Mouse (Mus musculus) ES-Bruce4 (cell line): ENCODE results near the gene Tigd2. TPM values are rescaled to one million over a fixed set of nuclear protein-coding genes. Genes with fewer than 3 reads are reported as not detected.

Source experiments
- H3K27ac ChIP-seq: 2 replicates; pipeline ENCODE4 v1.5.1; 2012; ENCODE audit warnings: low read length, inconsistent platforms; ENCODE audit not compliant: insufficient read depth
- H3K27me3 ChIP-seq: 2 replicates; pipeline ENCODE4 v1.6.1; 2012; ENCODE audit warnings: mild to moderate bottlenecking, low read length, inconsistent platforms; ENCODE audit not compliant: control insufficient read depth, poor library complexity, insufficient read depth, severe bottlenecking
- H3K36me3 ChIP-seq: 2 replicates; pipeline ENCODE4 v1.6.1; 2012; ENCODE audit warnings: inconsistent platforms, mild to moderate bottlenecking, low read length, moderate library complexity; ENCODE audit not compliant: control insufficient read depth, poor library complexity, insufficient read depth, severe bottlenecking
- H3K4me1 ChIP-seq: one replicate; pipeline ENCODE4 v1.8.1; 2011; ENCODE audit warnings: low read length; ENCODE audit not compliant: control insufficient read depth, insufficient read depth
- H3K4me3 ChIP-seq: 2 replicates; pipeline ENCODE4 v1.5.1; 2011; ENCODE audit warnings: low read depth, mild to moderate bottlenecking, low read length
- H3K9ac ChIP-seq: 2 replicates; pipeline ENCODE4 v1.6.1; 2012; ENCODE audit warnings: low read depth, mild to moderate bottlenecking, inconsistent platforms; ENCODE audit not compliant: poor library complexity, severe bottlenecking
- H3K9me3 ChIP-seq: replicated peaks from 2 replicates; pipeline ENCODE4 v1.6.1; 2012; ENCODE audit warnings: mild to moderate bottlenecking, low read length, inconsistent platforms; ENCODE audit not compliant: control insufficient read depth, poor library complexity, insufficient read depth, severe bottlenecking
- CTCF ChIP-seq: IDR thresholded peaks from one replicate; pipeline ENCODE4 v1.8.1; 2011; ENCODE audit warnings: low read depth, low read length
- EP300 ChIP-seq: IDR thresholded peaks from 2 replicates; pipeline ENCODE4 v1.6.1; 2011; ENCODE audit warnings: low read depth, low read length; ENCODE audit not compliant: insufficient read depth
- POLR2A ChIP-seq: IDR thresholded peaks from one replicate; pipeline ENCODE4 v1.8.1; 2011; ENCODE audit warnings: low read length; ENCODE audit not compliant: insufficient read depth
- polyA plus RNA-seq: library from polyadenylated mRNA; stranded (reverse); fragments of >200 nt; gene quantifications from 2 replicates; pipeline ENCODE4 v1.2.4, GENCODE M21; 2011; ENCODE audit warnings: low read depth; ENCODE audit not compliant: missing spikeins, insufficient read depth, insufficient read length

Tigd2 gene
- polyA plus RNA-seq, 1 experiment: 10.7 TPM

DNA sequence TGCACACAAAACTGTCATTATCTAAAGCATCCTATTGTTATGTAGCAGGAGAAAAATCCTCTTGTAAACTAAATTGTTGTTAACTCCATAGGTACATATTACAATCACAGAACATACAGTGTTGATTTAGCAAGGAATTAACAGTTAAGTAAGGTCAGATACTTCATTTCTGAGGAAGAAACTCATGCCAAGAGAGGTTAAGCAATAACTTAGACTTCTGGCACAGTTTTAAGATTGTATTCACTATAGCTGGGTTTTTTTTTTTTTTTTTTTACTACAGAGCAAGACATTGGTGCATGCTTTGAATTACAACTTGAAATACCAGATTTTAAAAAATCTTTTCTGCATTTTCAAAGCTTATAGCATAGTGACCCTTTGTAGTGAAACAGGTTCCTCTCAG, 24.5 kb downstream of the Tigd2 start:
- Histone ChIP-seq H3K9me3 (no peaks in the 10 kb centered on the region), H3K9ac (no peak overlapping the region), H3K4me1 (no peaks in the 10 kb centered on the region), H3K27me3 (no peaks in the 10 kb centered on the region), H3K36me3 (no peaks in the 10 kb centered on the region), H3K27ac (no peak overlapping the region), H3K4me3 (no peak overlapping the region)
- TF ChIP-seq CTCF (no peak), EP300 (no peak), POLR2A (no peak)

DNA sequence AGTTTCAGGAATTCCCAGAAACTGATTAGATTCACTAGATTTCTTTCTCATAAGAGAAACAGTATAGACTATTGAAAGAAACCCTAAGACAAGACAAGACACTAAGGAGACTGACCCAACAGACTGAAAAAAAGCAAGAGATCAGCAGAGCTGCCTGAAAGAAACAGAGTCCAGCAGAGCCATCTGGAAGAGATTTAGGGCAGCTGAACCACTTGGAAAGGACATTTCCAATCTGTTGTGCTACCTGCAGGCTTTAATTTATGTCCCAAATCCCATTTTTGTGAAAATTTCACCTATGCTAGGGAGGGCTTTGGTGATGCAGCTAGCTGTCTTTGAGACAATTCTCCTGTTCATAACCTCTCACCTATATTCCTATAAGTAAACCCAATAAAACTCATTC, 25.0 kb downstream of the Tigd2 start:
- Histone ChIP-seq H3K27me3 (no peaks in the 10 kb centered on the region), H3K27ac (no peak overlapping the region), H3K4me3 (no peak overlapping the region), H3K36me3 (no peaks in the 10 kb centered on the region), H3K9me3 (no peaks in the 10 kb centered on the region), H3K9ac (no peak overlapping the region), H3K4me1 (no peaks in the 10 kb centered on the region)
- TF ChIP-seq EP300: no peak
- TF ChIP-seq CTCF: no peak
- TF ChIP-seq POLR2A: no peak

DNA sequence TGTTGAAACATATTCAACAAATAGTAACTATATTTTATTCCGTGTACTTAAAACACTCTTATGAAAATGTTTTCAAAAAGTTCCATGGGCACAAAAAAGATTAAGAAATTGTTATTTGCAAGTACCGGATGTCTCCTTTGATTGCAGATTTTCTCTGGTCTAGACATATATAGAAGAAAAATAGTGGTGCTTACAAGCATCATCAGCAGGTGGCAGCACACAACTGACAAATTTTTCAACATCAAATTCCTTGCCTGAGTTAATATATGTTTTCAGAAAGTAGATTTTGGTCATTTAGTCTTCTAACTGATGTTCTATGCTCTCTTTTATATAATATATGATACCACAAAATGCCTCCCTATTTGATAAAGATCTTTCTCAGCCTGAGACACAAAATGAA, 41.0 kb downstream of the Tigd2 start:
- TF ChIP-seq POLR2A (no peak), CTCF (peak; percentile 5)
- no peaks in the 10 kb centered on the region for H3K9me3 ChIP-seq
- H3K36me3 ChIP-seq: no peaks in the 10 kb centered on the region
- no peaks in the 10 kb centered on the region for H3K27me3 ChIP-seq
- H3K9ac ChIP-seq: no peak overlapping the region
- H3K27ac ChIP-seq: no peak overlapping the region
- H3K4me3 ChIP-seq: no peak overlapping the region
- no peaks in the 10 kb centered on the region for H3K4me1 ChIP-seq

DNA sequence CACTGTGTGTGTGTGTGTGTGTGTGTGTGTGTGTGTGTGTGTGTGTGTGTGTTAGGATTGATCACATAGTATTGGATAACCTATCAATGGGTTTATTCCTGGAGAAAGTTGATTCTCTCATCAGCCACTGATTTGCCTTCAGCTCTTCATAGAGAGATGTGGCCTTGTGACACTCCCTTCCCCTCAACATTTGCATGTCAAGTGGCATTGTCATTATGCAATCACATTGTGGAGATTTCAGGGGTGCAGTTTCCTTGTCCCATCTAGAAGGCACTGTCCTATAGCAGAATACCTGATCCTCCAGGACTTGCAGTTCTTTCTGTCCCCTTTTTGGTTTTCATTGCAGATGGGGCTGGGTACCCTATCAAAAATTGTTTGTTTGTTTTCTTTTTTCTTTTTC, 41.9 kb downstream of the Tigd2 start:
- Histone ChIP-seq H3K4me3 (no peak overlapping the region), H3K36me3 (no peaks in the 10 kb centered on the region), H3K4me1 (no peaks in the 10 kb centered on the region), H3K27ac (no peak overlapping the region), H3K9me3 (no peaks in the 10 kb centered on the region), H3K9ac (no peak overlapping the region), H3K27me3 (no peaks in the 10 kb centered on the region)
- TF ChIP-seq CTCF (no peak), EP300 (no peak), POLR2A (no peak)

DNA sequence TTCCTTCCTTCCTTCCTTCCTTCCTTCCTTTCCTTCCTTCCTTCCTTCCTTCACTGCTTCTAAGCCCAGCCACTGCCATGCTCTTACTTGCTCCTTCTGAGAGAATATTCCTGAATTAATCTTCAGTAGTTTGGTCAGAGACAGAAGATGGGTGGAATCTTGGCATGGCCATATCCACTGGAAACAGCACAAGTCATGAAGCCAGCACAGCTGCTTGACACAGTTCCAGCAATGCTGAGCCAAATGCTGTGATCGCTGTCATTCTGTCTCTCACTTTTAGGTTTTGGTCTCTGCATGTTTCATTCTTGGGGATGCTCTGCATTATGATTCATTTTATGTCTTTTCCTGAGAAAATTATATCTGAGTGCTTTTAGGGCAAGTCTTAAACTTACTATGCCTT, 47.2 kb downstream of the Tigd2 start:
- H3K9ac ChIP-seq: no peak overlapping the region
- H3K4me1 ChIP-seq: no peaks in the 10 kb centered on the region
- H3K36me3 ChIP-seq: no peaks in the 10 kb centered on the region
- H3K4me3 ChIP-seq: no peak overlapping the region
- no peaks in the 10 kb centered on the region for H3K9me3 ChIP-seq
- TF ChIP-seq POLR2A: no peak
- no peak for TF ChIP-seq CTCF
- TF ChIP-seq EP300: no peak
- H3K27me3 ChIP-seq: no peaks in the 10 kb centered on the region
- no peak overlapping the region for H3K27ac ChIP-seq

Other genes starting within 250 kb of the Tigd2 start
- gene Fam13a, start 184.3 kb upstream of the Tigd2 start, polyA plus RNA-seq: 1.6 and 2.7 TPM in 2 replicates
- 0.19 TPM in 1 of 2 replicates, not detected in the other for gene Gprin3, start 217.4 kb downstream of the Tigd2 start, polyA plus RNA-seq